Mouse (Mus musculus) thymus, postnatal 36 days (tissue): ENCODE data around the gene Med9.

Experiments
- DNase-seq, 2 experiments: peaks; one replicate each; pipeline ENCODE4 v3.0.0; 2022; ENCODE audit warnings: mixed read lengths in 2 of 2

Gene Med9

DNA sequence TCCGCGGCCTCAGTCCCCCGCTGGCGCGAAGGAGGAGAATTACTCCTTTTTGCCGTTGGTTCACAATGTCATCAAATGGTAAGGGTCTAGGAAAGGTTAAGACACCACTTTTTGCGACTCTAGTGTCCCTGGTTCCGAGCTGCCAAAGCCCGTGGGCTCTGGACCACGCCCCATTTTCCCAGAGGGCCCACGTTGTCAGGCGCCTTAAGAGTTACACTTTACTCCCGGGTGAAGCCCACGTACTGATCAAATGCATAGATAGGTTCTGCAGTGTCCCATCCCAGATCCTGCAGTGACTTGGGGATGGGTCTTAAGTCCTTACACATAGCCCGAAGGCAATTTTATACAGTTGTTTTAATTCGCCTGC lies 378 bp downstream of the Med9 start:
- peak in 1 of 2 experiments; percentile 6 for DNase-seq

DNA sequence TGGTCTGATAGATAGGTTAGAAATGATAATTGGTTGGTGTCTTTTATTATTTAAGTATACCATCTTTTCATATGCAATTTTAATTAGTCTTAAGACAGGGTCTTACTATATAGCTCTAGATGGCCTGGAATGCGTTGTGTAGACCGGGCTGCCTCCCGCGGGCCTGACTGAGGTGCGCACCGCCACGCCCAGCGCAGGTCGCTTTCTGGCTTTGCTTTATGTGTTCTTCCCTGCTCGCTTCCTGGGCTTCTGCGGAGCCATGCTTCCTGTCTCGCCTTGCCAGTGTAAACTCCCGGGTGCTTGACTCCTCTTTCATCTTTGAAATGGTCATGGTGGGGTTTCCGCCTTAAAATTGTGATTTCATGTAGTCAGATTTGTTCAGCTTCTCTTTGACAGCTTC lies 4.9 kb downstream of the Med9 start:
- DNase-seq: no peak

DNA sequence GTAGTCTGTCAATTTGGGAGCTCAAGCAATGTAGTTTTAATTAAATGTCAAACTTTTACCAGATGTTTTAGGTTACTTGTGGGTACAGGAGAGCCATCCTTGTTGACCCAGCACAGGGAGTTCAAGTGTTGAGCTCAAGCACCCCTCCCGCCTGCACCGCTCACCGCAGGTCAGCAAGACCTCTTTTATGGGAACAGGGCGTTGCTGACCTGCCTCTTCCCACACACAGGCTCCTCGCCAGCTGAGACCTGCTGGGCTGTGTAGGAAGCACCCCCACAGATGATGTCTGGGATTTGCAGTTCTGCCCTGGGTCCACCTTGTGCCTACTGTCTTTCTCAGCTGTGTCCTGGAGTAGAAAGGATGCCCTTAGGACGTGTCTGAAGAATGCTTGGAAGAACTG lies 8.7 kb downstream of the Med9 start:
- DNase-seq: no peak

DNA sequence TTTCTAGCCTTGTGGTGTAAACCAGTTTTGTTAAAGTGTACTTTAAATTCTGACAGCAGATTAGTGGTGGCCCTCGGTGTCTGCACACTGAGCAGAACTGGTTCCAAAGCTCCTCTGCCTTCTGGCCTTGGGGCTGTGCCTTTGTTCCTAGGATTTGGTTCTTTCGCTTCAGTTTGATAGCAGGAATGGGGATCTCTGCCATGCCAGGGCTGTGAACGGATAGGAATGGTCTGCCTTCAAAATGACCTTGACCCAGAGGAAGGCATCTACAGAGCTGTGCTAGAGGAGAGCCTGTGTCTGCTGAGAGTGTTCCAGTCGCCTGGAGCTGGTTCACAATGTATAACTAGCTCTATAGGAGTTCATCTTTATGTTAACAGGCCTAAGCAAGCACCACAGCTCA lies 11.4 kb downstream of the Med9 start:
- DNase-seq: no peak

DNA sequence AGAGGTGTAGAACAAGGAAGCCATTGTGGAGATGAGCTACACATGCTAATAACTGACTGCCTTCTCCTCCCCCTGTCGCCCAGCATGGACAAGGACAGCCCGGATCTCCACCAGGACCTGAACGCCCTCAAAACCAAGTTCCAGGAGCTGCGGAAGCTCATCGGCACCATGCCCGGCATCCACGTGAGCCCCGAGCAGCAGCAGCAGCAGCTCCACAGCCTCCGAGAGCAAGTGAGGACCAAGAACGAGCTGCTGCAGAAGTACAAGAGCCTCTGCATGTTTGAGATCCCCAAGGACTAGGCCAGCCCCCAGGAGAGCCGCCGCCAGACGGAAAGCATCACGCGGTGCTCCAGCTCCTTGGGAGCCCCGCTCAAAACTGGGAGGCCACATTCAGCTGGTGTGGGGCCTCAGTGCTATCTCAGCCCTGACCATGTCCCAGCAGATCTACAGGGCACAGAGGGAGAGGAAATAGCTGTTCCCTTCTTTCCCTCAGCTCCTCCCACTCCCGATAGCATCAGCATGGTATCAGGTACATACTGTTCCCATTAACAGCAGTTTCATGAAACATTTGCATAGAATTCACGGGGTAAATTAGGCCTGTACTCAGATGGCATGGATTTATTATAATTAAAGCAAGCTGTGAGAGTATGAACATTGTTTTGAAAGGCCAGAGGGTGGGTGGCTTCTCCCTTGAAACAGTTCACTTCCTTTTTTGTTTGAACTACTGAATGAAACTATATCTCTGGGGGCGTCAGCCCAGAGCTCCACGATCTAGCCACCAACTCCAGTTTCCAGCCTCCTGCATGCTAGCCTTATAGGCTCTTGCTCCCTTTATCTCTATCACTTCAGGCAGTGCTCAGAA lies 12.7 kb downstream of the Med9 start:
- DNase-seq: no peak

DNA sequence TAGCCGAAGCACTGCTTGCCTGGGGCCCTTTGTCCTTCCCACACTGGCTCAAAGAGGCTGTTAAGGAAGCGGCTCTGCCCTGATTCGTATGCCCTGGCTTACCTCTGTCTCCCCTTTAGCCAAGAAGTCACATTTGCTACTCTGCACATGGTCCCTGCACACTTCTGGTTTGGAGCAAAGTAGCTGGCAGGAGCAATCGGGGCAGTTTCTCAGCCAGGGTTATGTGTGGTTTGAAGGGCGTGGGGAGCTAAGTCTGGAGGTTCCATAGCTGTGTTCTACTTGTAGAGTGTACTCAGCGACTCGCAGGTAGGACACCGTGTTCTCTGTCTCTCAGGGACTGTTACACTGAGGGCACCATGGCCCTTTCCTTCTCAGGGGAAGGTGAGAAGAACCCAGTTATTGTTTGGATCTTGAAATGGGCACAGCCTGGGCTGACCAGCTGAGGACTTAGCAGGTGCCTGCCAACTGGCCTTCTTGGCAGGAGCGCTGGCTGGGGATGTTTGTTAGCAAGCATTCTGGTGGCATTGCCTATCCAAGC lies 13.4 kb downstream of the Med9 start:
- DNase-seq: no peak

DNA sequence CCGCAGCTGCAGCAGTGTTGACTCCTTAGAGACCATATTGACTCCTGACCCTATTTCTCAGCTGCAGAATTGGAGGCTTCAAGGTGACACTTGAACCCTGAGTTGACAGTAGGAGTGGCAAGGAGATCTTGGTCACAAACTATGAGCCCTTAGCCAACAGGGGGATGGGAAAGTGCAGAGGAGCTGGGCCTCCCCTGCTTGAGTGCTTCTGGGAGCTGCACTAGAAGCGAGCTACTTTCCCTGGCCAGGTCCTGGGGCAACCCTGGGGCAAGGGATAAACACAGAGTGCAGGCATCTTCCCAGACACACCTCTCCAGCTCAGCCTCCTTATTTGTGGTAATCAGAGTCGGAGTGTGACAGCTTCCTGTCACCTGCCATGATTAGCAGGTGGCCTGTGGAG lies 14.6 kb downstream of the Med9 start:
- no peak for DNase-seq

DNA sequence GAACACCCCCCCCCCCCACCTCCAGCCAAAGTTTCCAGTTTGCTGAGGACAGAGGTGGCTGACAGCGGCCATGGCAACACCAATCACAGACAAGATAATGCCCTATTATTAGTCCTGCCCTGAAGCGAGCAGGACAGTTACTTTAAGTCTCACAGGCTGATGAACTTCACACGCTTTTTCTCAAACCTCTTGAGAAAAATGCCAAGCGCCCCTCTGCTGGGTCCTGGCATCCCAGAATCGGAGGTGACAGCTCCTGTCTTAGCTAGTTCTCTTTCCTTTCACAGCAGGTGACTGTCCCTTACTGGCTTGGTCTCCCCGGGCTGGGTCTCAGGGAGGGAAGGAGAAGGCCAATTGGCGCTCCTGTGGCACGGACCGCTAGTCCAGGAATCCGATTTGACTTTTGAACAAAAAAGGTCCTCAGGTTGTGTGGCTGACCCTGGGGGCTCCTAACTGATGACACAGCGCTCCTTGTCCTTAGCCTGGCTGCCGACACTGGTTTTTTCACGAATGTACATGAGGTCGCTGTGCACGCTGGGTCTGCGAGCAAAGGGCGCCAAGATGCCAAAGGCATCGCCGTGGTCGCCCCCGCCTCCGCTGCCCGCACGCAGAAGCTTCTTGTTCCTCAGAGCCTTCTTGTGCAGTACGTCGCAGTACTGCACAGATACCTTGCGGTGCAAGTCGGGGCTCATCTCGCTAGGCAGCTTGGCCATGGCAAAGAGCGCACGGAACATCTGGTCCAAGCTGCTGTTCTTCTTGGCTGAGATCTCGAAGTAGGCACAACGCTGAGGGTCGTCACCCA lies 15.6 kb downstream of the Med9 start:
- DNase-seq: no peak

DNA sequence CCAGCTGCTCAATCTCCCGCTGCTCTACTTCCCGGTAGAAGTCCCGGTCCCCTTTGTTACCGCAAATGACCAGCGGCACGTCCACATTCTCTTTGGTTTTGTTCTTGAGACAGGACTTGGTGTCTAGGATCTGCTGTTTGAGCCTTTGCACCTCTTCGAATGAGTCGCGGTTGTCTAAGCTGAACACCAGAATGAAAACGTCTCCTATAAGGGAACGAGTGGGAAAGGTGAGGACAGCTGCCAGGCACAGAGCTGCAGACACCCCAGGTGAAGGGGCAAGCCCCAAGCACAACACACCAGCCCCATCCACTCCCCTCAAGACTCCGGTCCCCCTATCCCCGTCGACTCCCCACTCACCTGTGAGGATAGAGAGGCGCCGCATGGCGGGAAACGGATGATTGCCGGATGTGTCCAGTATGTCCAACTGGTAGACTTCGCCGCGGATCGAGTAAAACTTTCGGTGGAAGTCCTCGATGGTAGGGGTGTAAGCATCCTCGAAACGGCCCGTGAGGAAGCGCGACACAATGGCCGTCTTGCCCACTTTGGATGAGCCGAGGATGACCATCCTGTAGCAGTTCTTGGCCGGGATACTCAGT lies 16.3 kb downstream of the Med9 start:
- peak; percentile 5 to 18 for DNase-seq

DNA sequence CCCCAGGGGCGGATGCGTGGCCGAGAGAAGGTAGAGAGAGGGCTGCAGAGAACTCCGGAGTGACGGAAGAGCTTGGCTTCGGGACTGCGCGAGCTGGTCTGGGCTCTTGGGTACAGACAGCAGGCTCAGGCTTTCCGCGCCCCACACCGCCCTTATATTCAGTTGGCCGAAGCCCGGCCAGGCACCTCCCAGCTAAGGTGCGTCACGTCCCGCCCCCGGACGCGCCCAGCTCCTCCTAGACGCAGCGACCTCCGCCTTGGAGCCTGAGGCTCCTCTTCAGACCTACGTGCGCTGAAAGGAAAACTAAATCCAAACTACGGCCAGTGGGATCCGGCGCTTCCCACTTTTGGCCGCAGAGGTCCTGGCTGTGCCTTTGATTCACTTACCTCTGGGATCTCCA lies 16.8 kb downstream of the Med9 start, which contains the start of gene Rasd1:
Gene Rasd1 (minus strand): TSS at position 127 of the 400 bp plus-strand sequence.
- peak; percentile 60 to 66 for DNase-seq

DNA sequence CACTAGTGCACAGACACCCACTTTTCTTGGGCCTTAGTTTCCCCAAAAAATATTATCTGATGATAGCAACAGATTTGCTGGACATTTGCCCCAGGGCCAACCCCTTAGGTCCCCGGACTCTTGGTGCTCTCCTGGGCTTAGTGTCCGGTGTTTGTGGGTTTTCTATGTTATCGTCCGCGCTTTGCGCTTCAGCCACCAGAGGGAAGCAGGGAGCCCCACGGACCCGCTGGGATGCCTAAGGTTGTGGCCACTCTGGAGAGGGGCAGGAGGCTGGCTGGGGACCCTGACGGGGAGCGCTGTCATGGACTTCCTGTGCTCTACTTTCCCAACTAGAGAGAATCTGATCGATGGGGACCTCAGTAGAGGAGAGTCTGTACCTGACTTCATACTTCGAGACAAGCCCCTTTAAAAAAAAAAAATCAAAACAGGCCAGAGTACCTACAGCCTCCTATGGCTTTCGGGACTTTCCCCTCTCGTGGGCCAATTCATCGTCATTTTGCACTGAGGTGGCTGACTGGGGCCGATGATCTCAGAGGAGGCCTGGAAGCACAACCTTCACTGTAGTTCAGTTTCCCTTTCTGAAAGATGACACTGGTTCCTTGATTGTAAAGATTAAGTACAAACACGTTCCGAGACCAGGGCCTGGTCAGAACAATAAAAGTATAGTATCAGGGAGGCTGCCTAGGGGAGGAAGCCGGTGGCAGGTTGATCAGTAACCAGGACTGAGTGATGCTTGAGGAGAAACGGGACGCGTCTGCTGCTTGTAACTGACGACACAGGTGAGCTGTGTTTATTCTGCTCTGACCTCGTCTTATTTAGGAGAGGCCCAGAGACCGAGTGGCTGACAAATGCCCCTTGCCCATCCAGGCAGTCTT lies 17.5 kb downstream of the Med9 start:
- peak; percentile 59 to 64 for DNase-seq

DNA sequence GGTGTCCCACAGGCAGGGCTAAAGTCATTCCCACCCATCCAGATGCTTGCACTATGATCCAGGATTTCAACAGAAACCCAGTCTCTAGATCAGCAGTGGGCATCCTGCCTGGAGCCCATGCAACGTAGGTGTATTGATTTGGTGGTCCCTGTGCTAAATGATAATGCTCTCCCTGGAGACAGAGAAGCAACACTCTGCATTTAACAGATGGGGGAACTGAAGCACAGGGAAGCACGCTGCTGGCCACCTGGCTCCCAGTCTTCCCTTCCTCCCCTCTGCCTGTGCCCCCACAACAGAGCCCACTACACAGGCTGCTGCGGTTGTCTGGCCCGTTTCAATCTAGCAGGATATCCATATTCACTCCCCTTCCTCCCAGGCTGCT lies 18.1 kb downstream of the Med9 start:
- DNase-seq: no peak

DNA sequence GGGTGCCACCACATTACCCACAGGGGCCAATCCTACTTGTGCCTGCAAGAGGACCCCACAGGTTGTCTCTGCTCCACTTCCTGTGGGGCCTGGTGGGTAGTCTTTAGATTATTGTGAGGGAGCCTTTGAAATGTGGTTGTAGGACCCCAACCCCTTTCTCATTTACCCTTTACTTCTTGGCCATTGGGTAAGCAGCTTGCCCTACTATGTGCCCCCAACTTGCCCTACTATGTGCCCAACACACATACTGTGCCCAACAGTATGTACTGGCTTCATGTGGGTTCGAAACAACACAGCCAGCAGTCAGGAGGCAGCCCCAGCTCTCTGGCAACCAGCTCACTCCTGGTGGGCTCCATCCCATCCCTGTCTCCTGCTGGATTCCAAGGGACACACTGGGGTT lies 19.8 kb downstream of the Med9 start:
- no peak for DNase-seq

DNA sequence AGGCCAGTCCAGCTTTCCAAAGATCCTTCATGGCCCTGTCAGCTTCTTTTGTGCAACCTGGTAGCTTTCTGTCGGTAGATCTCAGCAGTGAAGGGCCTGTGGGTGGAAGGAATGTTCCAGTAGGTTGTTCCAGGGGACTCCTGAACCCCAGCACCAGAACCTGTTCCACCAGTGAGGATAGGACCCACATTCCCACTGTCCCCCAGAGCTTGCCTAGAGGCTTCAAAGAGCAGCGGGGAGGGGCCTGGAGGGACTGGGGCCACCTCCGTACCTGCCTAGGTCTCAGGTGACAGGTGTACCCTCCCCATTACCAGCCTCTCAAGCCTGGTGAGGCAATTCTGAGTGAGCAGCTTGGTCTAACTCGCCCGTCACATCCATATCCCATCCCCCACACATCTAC lies 22.8 kb downstream of the Med9 start:
- DNase-seq: no peak

DNA sequence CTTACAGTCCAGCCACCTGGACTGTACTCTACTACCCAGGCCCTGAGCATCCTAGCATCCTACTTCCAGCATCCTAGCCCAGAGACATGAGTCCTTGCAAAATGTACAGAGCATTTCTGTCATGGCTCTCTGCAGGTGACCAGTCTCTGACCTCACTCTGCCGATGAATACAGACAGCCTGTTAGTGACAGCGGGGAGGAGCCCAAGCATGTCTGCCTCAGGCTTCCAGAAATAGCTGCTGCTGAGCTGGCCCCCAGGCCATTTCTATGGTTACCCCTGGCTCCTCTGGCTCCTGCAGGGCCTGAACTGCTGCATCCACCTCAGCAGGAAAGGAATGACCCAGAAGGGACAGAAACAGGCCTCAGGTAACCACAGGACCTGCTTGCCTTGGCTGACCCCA lies 23.7 kb downstream of the Med9 start:
- DNase-seq: no peak

DNA sequence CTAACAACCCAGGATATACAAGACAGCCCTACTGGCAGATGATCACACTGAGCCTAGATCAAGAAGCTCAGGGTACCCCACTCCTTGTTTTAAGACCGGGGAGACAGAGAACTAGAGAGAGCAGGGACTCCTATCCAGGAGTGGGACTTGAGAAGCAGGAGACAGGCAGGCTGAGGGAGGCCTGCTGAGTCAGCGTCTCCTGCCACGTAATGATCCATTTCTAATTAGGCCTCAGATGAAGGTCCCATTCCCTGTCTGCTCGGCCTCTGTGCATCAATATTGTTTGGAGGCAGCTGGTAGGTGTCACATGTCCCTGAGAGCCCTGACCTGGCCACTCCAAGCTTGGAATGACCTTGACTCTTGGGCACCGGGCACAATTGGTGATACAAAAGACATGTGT lies 25.4 kb downstream of the Med9 start:
- DNase-seq: no peak

DNA sequence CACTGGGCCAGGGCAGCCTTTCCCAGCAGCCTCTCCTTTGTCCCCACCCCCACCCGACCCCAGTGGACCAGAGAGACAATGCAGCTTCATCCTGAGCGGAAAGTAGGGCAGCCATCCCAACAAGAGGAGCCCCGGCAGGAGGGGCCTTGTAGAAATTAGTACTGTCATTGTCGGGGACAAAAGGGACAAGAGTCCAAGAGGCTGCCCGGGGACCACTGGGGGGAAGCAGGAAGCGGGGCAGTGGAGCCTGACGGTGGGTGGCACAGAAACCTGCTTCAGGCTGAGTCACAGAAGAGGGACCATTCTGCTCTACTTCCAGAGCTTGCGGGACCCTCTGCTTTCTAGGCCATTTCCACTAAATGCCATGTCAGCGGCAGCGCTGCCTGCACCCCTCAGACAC lies 27.2 kb downstream of the Med9 start:
- DNase-seq: no peak

DNA sequence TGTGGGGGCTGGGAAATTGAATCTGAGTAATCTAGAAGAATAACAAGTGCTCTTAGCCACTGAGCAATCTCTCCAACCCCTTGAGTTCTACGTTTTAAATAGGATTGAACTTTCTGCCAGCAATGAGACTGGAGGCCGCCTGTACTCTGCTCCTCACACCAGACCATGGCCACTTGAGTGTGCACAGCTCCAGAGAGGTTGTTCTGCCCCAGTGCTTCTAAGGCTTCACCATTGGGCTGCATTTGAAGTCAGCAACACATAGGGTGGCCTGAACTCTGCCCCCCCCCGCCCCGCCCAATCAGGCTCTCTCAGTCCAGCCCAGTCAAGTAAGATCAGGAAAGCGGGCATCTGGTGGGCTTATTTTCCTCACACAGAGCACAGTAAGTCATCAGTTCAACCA lies 29.8 kb downstream of the Med9 start:
- no peak for DNase-seq

DNA sequence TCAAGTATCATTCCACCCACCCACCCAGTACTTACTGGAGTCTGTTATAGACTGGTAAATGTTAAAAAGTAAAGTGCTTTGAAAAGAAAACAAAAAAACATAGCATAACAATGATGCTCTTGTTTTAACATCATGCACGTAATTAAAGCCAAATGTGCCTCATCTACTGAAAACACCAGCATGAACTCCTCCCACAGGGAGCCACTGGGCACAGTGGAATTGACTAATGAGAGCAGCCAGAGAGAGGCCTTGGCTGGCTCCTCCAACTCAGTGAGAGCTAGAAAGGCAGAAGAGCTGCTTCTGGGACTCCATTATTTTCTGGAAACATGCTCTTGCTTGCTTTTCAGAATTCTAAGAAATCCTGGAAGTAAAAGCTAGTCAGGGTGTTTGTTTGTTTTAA lies 41.4 kb downstream of the Med9 start:
- no peak for DNase-seq

DNA sequence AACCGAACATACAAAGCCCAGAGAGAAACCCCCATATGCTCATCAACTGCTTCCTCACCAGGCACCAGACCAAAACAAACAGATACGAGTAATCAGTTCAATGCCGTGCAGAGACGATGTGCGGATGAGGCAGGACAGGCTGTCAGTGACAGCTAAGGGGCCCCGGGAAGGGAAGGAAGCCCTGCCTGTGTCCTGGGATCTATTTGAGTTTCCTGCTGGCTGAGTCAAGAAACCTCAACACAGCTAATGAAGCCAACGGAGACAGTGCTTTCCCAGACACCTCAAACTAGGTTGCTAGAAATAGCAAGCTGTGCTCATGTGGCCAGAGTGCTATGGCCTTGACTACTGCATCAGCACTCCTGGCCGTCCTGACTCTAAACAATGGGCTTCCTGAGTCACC lies 43.4 kb downstream of the Med9 start:
- no peak for DNase-seq

DNA sequence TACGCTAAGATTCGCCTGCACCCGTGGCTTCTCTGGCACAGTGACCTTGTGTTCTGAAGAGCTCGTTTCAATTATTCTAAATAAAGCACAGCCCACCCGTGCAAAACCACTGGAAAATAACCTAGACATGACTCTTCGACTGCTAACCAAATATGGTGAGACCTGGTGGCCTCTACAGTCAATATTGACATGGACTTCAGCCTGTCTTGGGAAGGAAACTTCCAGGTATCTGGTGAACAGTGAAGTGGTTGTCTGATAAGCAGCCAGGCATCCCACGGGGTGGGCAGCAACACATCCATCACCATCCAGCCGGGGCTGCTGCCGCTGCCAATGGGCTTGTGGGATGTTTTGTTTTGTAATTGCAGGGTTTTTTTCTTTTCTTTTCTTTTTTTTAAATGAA lies 46.3 kb downstream of the Med9 start:
- no peak for DNase-seq

DNA sequence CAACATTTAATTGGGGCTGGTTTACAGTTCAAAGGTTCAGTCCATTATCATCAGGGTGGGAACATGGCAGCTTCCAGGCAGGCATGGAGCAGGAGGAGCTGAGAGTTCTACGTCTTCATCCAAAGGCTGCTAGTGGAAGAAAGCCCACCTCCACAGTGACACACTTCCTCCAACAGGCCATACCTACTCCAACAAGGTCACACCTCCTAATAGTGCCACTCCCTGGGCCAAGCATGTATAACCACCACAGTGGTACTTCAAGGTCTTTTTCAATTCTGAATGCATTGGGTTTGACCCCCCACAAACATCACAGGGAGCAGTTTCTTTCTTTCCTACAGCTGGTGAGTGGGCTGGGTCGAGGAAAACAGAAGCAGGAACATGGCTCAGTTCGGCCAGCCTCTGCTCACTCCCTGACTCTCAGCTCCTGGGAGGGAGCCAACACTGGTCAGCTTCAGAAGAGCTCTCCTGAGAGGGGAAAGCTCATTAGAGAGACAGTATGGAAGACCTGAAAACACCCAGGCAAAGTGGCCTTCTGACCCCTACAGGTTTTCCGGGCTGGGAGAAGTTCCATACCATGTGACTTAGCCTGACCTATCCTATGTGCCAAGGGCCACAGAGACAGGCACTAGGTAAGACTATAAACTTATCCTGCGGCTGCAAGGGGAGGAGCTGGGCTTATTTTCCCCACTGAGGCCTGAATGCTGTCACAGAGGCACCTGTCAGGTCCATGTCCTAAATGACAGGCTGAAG lies 53.4 kb downstream of the Med9 start:
- DNase-seq: no peak
